Mouse (Mus musculus): ENCODE results near the gene 4921524J17Rik. TPM values are rescaled to one million over a fixed set of nuclear protein-coding genes. Genes with fewer than 3 reads are reported as not detected.

Gene 4921524J17Rik
- polyA plus RNA-seq (2012; rRNA removed) = 0.51 and 1.2 TPM in 2 replicates

DNA sequence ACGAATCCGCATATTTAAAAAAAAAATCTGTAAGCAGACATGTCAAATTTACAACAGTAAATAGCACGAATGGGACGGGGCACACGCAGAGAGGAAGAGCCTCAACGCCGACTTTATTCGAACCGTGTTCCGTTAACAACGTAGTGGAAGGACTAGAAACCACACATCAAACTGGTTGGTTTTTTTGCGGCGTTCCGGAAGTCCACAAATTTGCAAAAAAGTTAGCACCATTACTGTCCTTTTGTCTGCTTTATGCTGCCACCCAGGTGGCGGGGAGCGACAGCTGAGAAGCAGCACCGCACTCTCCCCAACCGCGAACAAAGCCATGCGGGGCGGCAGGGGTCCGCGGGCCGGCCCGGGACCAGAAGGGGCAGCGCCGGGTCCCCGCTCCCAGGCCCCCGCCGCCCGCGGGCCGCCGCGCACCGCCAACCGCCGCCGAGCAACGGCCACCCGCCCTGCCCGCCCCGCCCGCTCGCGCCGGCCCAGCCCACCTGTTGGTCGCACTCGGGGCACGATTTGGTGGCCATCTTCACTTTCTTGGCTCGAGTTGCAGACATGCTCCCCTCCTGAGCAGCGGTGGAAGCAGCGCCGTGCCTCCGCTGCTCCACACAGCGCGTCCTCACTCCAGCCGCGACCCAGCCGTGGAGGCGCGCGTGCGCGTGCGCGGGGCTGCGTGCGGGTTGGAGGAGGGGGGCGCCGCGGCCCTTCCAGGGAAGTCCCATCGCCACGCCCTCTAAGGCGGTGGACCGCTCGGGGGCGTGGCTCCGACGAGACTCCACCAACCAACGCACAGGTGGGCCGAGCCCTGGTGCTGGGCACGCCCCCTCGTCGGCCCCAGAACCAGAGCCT, at the start of gene 4921524J17Rik:
Gene 4921524J17Rik (minus strand): TSS at position 666 of the 849 bp plus-strand sequence.

DNA sequence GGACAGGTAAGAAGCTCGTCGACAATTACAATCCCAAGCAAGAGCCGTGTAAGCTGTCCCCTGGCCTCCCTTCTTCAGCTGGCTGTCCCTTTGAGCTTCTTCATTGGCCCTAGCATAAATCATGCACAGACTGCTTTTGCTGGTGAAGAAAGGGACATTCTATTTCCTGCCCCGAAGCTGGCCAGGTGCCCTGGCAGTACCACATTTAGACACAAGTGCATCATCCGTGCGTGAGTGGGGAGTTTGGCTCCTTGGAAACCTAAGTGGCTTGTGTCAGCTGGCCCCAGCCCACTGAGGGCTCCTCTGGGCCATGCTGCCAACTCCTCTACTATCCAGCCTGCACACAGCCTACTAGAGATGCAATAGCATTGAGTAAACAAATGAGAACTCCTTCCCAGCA, 46.4 kb downstream of the 4921524J17Rik start, which contains the start of gene Mylk3:
Gene Mylk3 (minus strand): TSS at position 141 of the 400 bp plus-strand sequence.

Other genes with a start within 250 kb of the 4921524J17Rik start
- gene Olfr371, start 206.8 kb downstream of the 4921524J17Rik start, polyA plus RNA-seq (2012; rRNA removed) = not detected in 2 replicates
- 2.2 and 2.4 TPM in 2 replicates for gene Orc6, start 133.2 kb downstream of the 4921524J17Rik start, polyA plus RNA-seq (2012; rRNA removed)
- 1.6 and 2.3 TPM in 2 replicates for gene Vps35, start 133.0 kb downstream of the 4921524J17Rik start, polyA plus RNA-seq (2012; rRNA removed)
- 0.10 and 0.37 TPM in 2 replicates for gene Mylk3, start 46.5 kb downstream of the 4921524J17Rik start, polyA plus RNA-seq (2012; rRNA removed)
- gene Gpt2, start 59.7 kb upstream of the 4921524J17Rik start, polyA plus RNA-seq (2012; rRNA removed) = 39.5 and 94.7 TPM in 2 replicates
- gene Dnaja2, start 122.5 kb upstream of the 4921524J17Rik start, polyA plus RNA-seq (2012; rRNA removed) = 2.0 and 2.4 TPM in 2 replicates

Measured in stomach, adult 2 months (tissue).